Mouse (Mus musculus) bone marrow macrophage, adult 2 months (primary cell): ENCODE data around the gene Setx. TPM values are rescaled to one million over a fixed set of nuclear protein-coding genes. Genes with fewer than 3 reads are reported as not detected.

Experiments
- H3K27ac ChIP-seq: 2 replicates; pipeline ENCODE4 v1.5.1; 2012; ENCODE audit warnings: low read depth, low read length; ENCODE audit not compliant: insufficient read depth
- H3K4me1 ChIP-seq: 2 replicates; pipeline ENCODE4 v1.6.1; 2012; ENCODE audit warnings: low read length; ENCODE audit not compliant: control insufficient read depth, insufficient read depth
- H3K4me3 ChIP-seq: 2 replicates; pipeline ENCODE4 v1.5.1; 2012; ENCODE audit warnings: mild to moderate bottlenecking, low read length, moderate library complexity; ENCODE audit not compliant: insufficient read depth
- CTCF ChIP-seq: IDR thresholded peaks from 2 replicates; pipeline ENCODE4 v1.5.1; 2012; ENCODE audit warnings: low read depth, mild to moderate bottlenecking, low read length, moderate library complexity
- POLR2A ChIP-seq: IDR thresholded peaks from 2 replicates; pipeline ENCODE4 v1.6.1; 2012; ENCODE audit warnings: mild to moderate bottlenecking, low read depth, low read length, borderline replicate concordance
- polyA plus RNA-seq: library from polyadenylated mRNA; stranded (reverse); fragments of >200 nt; gene quantifications from 2 replicates; pipeline ENCODE4 v1.2.4, GENCODE M21; 2012; ENCODE audit not compliant: missing spikeins, insufficient read depth, insufficient read length

Gene Setx
- polyA plus RNA-seq, 1 experiment: 30.6 TPM

DNA sequence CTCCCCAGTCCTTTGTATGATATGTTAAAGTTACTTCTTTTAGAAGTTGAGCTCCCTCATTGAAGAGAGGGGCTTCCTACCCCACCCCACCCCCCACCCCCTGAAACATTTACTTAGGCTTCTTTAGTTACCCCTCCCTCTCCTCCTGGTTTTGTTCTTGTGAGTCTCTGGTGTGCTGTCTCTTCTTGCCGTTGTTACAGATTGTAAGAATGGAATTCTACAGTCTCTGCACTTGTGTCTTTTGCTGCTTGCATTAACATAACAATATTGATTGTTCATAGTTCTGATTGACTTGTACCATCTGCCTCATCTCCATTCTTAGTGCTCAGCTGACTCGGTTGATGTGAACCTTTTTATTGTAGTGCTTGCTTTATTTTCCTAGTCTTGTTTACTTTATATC is 28.0 kb downstream of the Setx start:
- Histone ChIP-seq H3K4me1 (no peaks in the 10 kb centered on the region), H3K27ac (no peak overlapping the region), H3K4me3 (no peak overlapping the region)
- no peak for TF ChIP-seq CTCF
- TF ChIP-seq POLR2A: no peak

DNA sequence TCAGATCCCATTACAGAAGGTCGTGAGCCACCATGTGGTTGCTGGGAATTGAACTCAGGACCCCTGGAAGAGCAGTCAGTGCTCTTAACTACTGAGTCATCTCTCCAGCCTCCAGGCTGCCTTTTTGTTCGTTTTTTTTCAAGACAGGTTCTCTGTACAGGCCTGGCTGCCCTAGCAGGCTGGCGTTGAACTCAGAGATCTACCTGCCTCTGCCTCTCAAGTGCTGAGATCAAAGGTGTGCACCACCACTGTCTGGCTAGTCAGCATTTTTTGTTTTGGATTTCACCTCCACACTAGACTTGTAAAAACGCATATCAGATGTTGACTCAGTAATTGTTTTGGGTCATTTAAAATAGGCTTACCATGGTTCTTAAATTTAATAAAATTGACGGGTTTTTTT is 44.1 kb downstream of the Setx start:
- Histone ChIP-seq H3K4me1 (no peaks in the 10 kb centered on the region), H3K27ac (no peak overlapping the region), H3K4me3 (no peak overlapping the region)
- TF ChIP-seq POLR2A (no peak), CTCF (no peak)

- TF ChIP-seq CTCF: no peak
- TF ChIP-seq POLR2A: no peak
- no peak overlapping the region for H3K27ac ChIP-seq
- peaks cover 3% of the 10 kb centered on the region; the same call in 1 of the 2 replicates for H3K4me1 ChIP-seq
- no peak overlapping the region for H3K4me3 ChIP-seq
These were observed 50.9 kb downstream of the Setx start for GRCm38 (mm10) chr2:29174887-29175286.

DNA sequence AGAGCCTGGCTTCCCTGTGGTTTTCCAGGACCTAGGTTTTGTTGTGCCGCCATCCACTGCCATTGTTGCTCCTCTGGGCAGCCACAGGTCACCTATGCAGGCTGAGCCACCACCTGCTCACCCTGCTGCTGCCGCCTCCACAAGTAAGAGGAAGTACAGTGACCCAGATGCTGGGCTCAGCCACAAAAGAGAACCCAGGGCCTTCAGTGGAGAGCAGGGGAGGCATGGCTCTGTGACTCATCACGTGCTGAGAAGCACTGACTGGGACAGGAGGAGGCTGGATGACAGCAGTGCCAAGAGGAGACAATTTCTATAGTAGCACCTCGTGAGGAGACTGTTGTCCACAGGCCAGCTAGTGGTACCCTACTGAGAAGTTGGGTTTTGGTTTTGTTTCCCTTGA is 55.8 kb downstream of the Setx start:
- Histone ChIP-seq H3K4me3 (no peak overlapping the region), H3K4me1 (peaks cover 9% of the 10 kb centered on the region), H3K27ac (no peak overlapping the region)
- TF ChIP-seq POLR2A (no peak), CTCF (no peak)

DNA sequence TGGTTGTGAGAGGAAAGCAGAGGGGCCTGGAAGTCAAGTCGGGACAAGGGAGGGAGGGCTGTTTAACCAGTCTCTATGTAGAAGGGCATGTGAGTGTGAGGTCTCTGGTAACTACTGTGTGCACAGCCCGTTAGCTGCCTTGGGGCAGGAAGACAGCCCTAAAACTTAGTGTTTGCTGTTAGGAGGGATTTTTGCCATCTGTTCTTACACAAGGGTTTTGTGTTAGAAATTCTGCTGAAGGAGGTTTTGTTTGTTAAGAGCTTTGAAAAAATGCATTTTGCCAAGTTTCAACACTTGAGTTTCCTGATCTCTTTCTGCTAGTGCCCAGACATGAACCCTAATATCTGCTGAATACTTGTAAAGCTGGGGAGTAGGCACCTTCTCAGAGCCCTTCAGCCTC is 57.1 kb downstream of the Setx start:
- TF ChIP-seq CTCF (no peak), POLR2A (no peak)
- H3K4me3 ChIP-seq: no peak overlapping the region
- H3K4me1 ChIP-seq: peaks cover 9% of the 10 kb centered on the region
- no peak overlapping the region for H3K27ac ChIP-seq

- Histone ChIP-seq H3K27ac (no peak overlapping the region), H3K4me3 (no peak overlapping the region), H3K4me1 (peaks cover 9% of the 10 kb centered on the region)
- TF ChIP-seq CTCF (no peak), POLR2A (no peak)
These were observed 59.4 kb downstream of the Setx start for GRCm38 (mm10) chr2:29183266-29183924.

- TF ChIP-seq CTCF (no peak), POLR2A (no peak)
- no peak overlapping the region for H3K27ac ChIP-seq
- H3K4me3 ChIP-seq: no peak overlapping the region
- H3K4me1 ChIP-seq: peaks cover 2% of the 10 kb centered on the region
These were observed 62.2 kb downstream of the Setx start for GRCm38 (mm10) chr2:29186209-29186608.

- H3K27ac ChIP-seq: no peak overlapping the region
These were observed 66.4 kb downstream of the Setx start for GRCm38 (mm10) chr2:29190392-29190791.

GRCm38 (mm10) chr2:29191216-29192215 is 67.5 kb downstream of the Setx start:
- Histone ChIP-seq H3K27ac (no peak overlapping the region), H3K4me3 (no peak overlapping the region), H3K4me1 (peaks cover 2% of the 10 kb centered on the region)
- TF ChIP-seq CTCF (no peak), POLR2A (no peak)

More at GRCm38 (mm10) chr2:29190392-29190791, 66.4 kb downstream of the Setx start:
- H3K4me3 ChIP-seq: no peak overlapping the region
- peaks cover 2% of the 10 kb centered on the region for H3K4me1 ChIP-seq
- TF ChIP-seq CTCF (no peak), POLR2A (no peak)
